In genomic region chr6:101374721-101375120, GRCm38 (mm10) we compare ENCODE assay signal across 8 mouse cellular contexts. TPM values are rescaled to one million over a fixed set of nuclear protein-coding genes. Genes with fewer than 3 reads are reported as not detected.
DNase-seq lines count a peak whose midpoint lies in the region; ATAC-seq and TF ChIP-seq lines count a peak whose summit lies in the region.

No protein-coding gene starts in this region.

- H3K27me3 ChIP-seq in hindbrain, embryonic 14.5 days (ENCODE audit: control insufficient read depth, insufficient read depth, low read length) = peaks cover 18% of the 10 kb centered on the region
- H3K27me3 ChIP-seq in midbrain, postnatal 0 days (ENCODE audit: insufficient read depth, low read length) = peaks cover 29% of the 10 kb centered on the region

- intact Hi-C loops in gastrocnemius, adult 2 months (cut with DNase I) = loop anchor here (5.0 kb wide), 1 partner anchor 47 kb away; no protein-coding TSS in a partner anchor
- intact Hi-C loops in left cerebral cortex, postnatal 36 days (cut with DNase I) = loop anchor here (5.0 to 10.0 kb wide), 2 partner anchors 107 to 240 kb away; no protein-coding TSS in a partner anchor

- 4% methylated on average over 7 of the region's 7 CpGs for WGBS in hindbrain, embryonic 14.5 days
- 19% methylated on average over 7 of the region's 7 CpGs for WGBS in midbrain, postnatal 0 days

- H3K27ac ChIP-seq in gastrocnemius, adult 2 months = peak overlapping the region; percentile 87
- no peak overlapping the region for H3K27ac ChIP-seq in hindbrain, embryonic 14.5 days
- H3K27ac ChIP-seq in midbrain, postnatal 0 days (ENCODE audit: low read depth, low read length) = no peak overlapping the region

- no peaks in the 10 kb centered on the region for H3K36me3 ChIP-seq in hindbrain, embryonic 14.5 days (replicated peaks; ENCODE audit: control insufficient read depth, insufficient read depth)
- H3K36me3 ChIP-seq in midbrain, postnatal 0 days (ENCODE audit: insufficient read depth, low read length) = no peaks in the 10 kb centered on the region

- H3K4me3 ChIP-seq in gastrocnemius, adult 2 months = peak overlapping the region; percentile 87
- H3K4me3 ChIP-seq in hindbrain, embryonic 14.5 days (replicated peaks; ENCODE audit: low read length) = no peak overlapping the region; the same call in 1 of the 2 replicates
- H3K4me3 ChIP-seq in midbrain, postnatal 0 days (ENCODE audit: low read depth, low read length) = no peak overlapping the region

- H3K4me2 ChIP-seq in hindbrain, embryonic 14.5 days (replicated peaks) = peak overlapping the region; percentile 44
- peak overlapping the region; percentile 2; the same call in 1 of the 2 replicates for H3K4me2 ChIP-seq in midbrain, postnatal 0 days (ENCODE audit: low read depth, low read length, poor library complexity, severe bottlenecking)

- peak; percentile 86 for DNase-seq in embryo, embryonic 11 days
- peak; percentile 82 for DNase-seq in gastrocnemius, adult 2 months
- peak; percentile 36 for DNase-seq in hindbrain, embryonic 14.5 days (ENCODE audit: low spot score)
- peak; percentile 57 for DNase-seq in liver
- peak; percentile 40 for DNase-seq in midbrain, postnatal 0 days (ENCODE audit: low spot score)
- no peak for DNase-seq in left cerebral cortex, postnatal 36 days (ENCODE audit: low spot score in 2 of 2)
- DNase-seq in spleen, postnatal 4 days (ENCODE audit: low spot score in 2 of 2) = no peak
- DNase-seq in spleen, adult 12 weeks (ENCODE audit: low spot score) = no peak

- peak overlapping the region; percentile 29; the same call in 1 of the 2 replicates for H3K9ac ChIP-seq in hindbrain, embryonic 14.5 days
- H3K9ac ChIP-seq in midbrain, postnatal 0 days (replicated peaks; ENCODE audit: low read length, poor library complexity, severe bottlenecking) = no peak overlapping the region

- H3K9me3 ChIP-seq in hindbrain, embryonic 14.5 days (ENCODE audit: control insufficient read depth, low read length) = no peaks in the 10 kb centered on the region
- no peaks in the 10 kb centered on the region for H3K9me3 ChIP-seq in midbrain, postnatal 0 days (ENCODE audit: low read length)

- ATAC-seq in hindbrain, embryonic 14.5 days (ENCODE audit: low FRiP score) = peak; percentile 19; the same call in 1 of the 2 replicates
- ATAC-seq in midbrain, postnatal 0 days (ENCODE audit: low FRiP score) = no peak; the same call in 1 of the 2 replicates

- peaks cover 8% of the 10 kb centered on the region; the same call in 1 of the 2 replicates for H3K4me1 ChIP-seq in hindbrain, embryonic 14.5 days (replicated peaks; ENCODE audit: control insufficient read depth, insufficient read depth, low read length)
- peaks cover 4% of the 10 kb centered on the region; the same call in 1 of the 2 replicates for H3K4me1 ChIP-seq in midbrain, postnatal 0 days (ENCODE audit: insufficient read depth, low read length)

- TF ChIP-seq CTCF in gastrocnemius, adult 2 months (IDR thresholded peaks at IDR 0.05) = no peak
- no peak for TF ChIP-seq CTCF in midbrain, postnatal 0 days (IDR thresholded peaks at IDR 0.05)

RNA-seq across cellular contexts. Expression of gene Pdzrn3, which starts 3.0 kb away (rescaled TPM):
- total RNA-seq in gastrocnemius, adult 2 months (2021) = 100 to 1,000 TPM in 1 of 2 experiments, 10 to 100 TPM in 1; 96.6 to 104 TPM
- 23.2 and 23.5 TPM in 2 replicates for polyA plus RNA-seq in hindbrain, embryonic 14.5 days (2014; fragmentation: Nextera tagmentation; extraction: Ambion mirVana)
- total RNA-seq in midbrain, postnatal 0 days (2014; rRNA removed) = 26.0 and 27.2 TPM in 2 replicates
- 10.7 and 10.8 TPM in 2 replicates for polyA plus RNA-seq in midbrain, postnatal 0 days (2015; fragmentation: Nextera tagmentation; extraction: Ambion mirVana)
- 10 to 100 TPM; 45.1 to 50.9 TPM for total RNA-seq in left cerebral cortex, postnatal 36 days (2021)

Comparison
In these comparisons a context has a peak if more than half of its experiments do, and no peak if none do; other contexts are left out.
1. DNase-seq: peak in embryo, embryonic 11 days (single experiment), gastrocnemius, adult 2 months (single experiment), hindbrain, embryonic 14.5 days (single experiment), liver (single experiment) and midbrain, postnatal 0 days (single experiment); none in left cerebral cortex, postnatal 36 days (0 of 2), spleen, postnatal 4 days (0 of 2) and spleen, adult 12 weeks (single experiment).